Mouse (Mus musculus) MEL (cell line): ENCODE results near the gene Kcnmb4. TPM values are rescaled to one million over a fixed set of nuclear protein-coding genes. Genes with fewer than 3 reads are reported as not detected.

Source experiments
- DNase-seq: peaks from one replicate; pipeline ENCODE4 v3.0.0; 2011; ENCODE audit warnings: low read depth, low spot score
- H3K27ac ChIP-seq: 2 replicates; pipeline ENCODE4 v1.5.1; 2012; ENCODE audit warnings: low read depth, mild to moderate bottlenecking, control low read depth, low read length, moderate library complexity; ENCODE audit not compliant: control insufficient read depth
- H3K27me3 ChIP-seq, 2 experiments: fragments of 150-350 bp in 1 of 2; sonication (generic) in 1 of 2; 2 replicates each; pipeline ENCODE4 v1.6.1; 2012; ENCODE audit warnings: low read length in 2 of 2, mild to moderate bottlenecking in 2 of 2, improper control_type of control experiment in 1 of 2, moderate library complexity in 1 of 2; ENCODE audit not compliant: insufficient read depth in 2 of 2, control insufficient read depth in 1 of 2
- H3K36me3 ChIP-seq, 2 experiments: 2 replicates each; pipeline ENCODE4 v1.6.1; 2012 to 2014; ENCODE audit warnings: low read length in 2 of 2, improper control_type of control experiment in 1 of 2, inconsistent platforms in 1 of 2, mild to moderate bottlenecking in 1 of 2; ENCODE audit not compliant: insufficient read depth in 2 of 2, control insufficient read depth in 1 of 2
- H3K4me1 ChIP-seq, 2 experiments: fragments of 150-350 bp in 1 of 2; sonication (generic) in 1 of 2; 2 replicates each; pipeline ENCODE4 v1.6.1; 2012; ENCODE audit warnings: low read length in 2 of 2, improper control_type of control experiment in 1 of 2, mild to moderate bottlenecking in 1 of 2; ENCODE audit not compliant: insufficient read depth in 2 of 2, control insufficient read depth in 1 of 2
- H3K4me3 ChIP-seq, 2 experiments: fragments of 150-350 bp in 1 of 2; sonication (generic) in 1 of 2; 2 replicates each; pipeline ENCODE4 v1.5.1; 2012; ENCODE audit warnings: low read depth in 2 of 2, low read length in 2 of 2, mild to moderate bottlenecking in 2 of 2, moderate library complexity in 2 of 2, control low read depth in 1 of 2, improper control_type of control experiment in 1 of 2; ENCODE audit not compliant: control insufficient read depth in 1 of 2, insufficient read depth in 1 of 2
- H3K79me2 ChIP-seq: 2 replicates; pipeline ENCODE4 v1.6.1; 2012; ENCODE audit warnings: mild to moderate bottlenecking, low read length, moderate library complexity; ENCODE audit not compliant: control insufficient read depth, poor library complexity, insufficient read depth
- H3K9ac ChIP-seq: 2 replicates; pipeline ENCODE4 v1.6.1; 2012; ENCODE audit warnings: low read depth, mild to moderate bottlenecking, control low read depth, low read length, moderate library complexity; ENCODE audit not compliant: control insufficient read depth, poor library complexity, severe bottlenecking
- H3K9me3 ChIP-seq: fragments of 150-350 bp; sonication (generic); replicated peaks from 2 replicates; pipeline ENCODE4 v1.6.1; 2012; ENCODE audit warnings: mild to moderate bottlenecking, low read length, improper control_type of control experiment, moderate library complexity; ENCODE audit not compliant: insufficient read depth
- BHLHE40 ChIP-seq: IDR thresholded peaks from 2 replicates; pipeline ENCODE4 v1.6.1; 2012; ENCODE audit warnings: low read depth, mild to moderate bottlenecking, inconsistent platforms, low read length, improper control_type of control experiment, borderline replicate concordance
- CHD1 ChIP-seq: IDR thresholded peaks from 2 replicates; pipeline ENCODE4 v1.6.1; 2012; ENCODE audit warnings: low read depth, mild to moderate bottlenecking, inconsistent platforms, low read length, improper control_type of control experiment
- CTCF ChIP-seq, 3 experiments: IDR thresholded peaks in 2 of 3; conservative IDR thresholded peaks in 1 of 3; 2 replicates each; pipeline ENCODE4 v1.5.1; 2011 to 2012; ENCODE audit warnings: low read length in 3 of 3, low read depth in 2 of 3, mild to moderate bottlenecking in 2 of 3, improper control_type of control experiment in 1 of 3, inconsistent platforms in 1 of 3, mixed read lengths in 1 of 3, moderate library complexity in 1 of 3; ENCODE audit not compliant: control insufficient read depth in 1 of 3, insufficient read depth in 1 of 3, poor library complexity in 1 of 3, severe bottlenecking in 1 of 3
- E2F4 ChIP-seq: IDR thresholded peaks from 2 replicates; pipeline ENCODE4 v1.6.1; 2011; ENCODE audit warnings: low read depth, low read length, improper control_type of control experiment, borderline replicate concordance
- ELF1 ChIP-seq: IDR thresholded peaks from 2 replicates; pipeline ENCODE4 v1.6.1; 2014; ENCODE audit warnings: low read depth, mild to moderate bottlenecking, inconsistent platforms, low read length, improper control_type of control experiment, moderate library complexity
- EP300 ChIP-seq, 2 experiments: IDR thresholded peaks; 2 replicates each; pipeline ENCODE4 v1.6.1; 2011; ENCODE audit warnings: improper control_type of control experiment in 2 of 2, low read length in 2 of 2, low read depth in 1 of 2, mild to moderate bottlenecking in 1 of 2
- ETS1 ChIP-seq: IDR thresholded peaks from 2 replicates; pipeline ENCODE4 v1.6.1; 2012; ENCODE audit warnings: low read depth, mild to moderate bottlenecking, inconsistent platforms, low read length, improper control_type of control experiment, moderate library complexity
- GABPA ChIP-seq: IDR thresholded peaks from 2 replicates; pipeline ENCODE4 v1.6.1; 2012; ENCODE audit warnings: low read depth, mild to moderate bottlenecking, inconsistent platforms, low read length, improper control_type of control experiment, moderate library complexity
- HCFC1 ChIP-seq: IDR thresholded peaks from 2 replicates; pipeline ENCODE4 v1.6.1; 2012; ENCODE audit warnings: low read depth, mild to moderate bottlenecking, inconsistent platforms, low read length, improper control_type of control experiment, moderate library complexity
- JUND ChIP-seq: IDR thresholded peaks from 2 replicates; pipeline ENCODE4 v1.6.1; 2011; ENCODE audit warnings: low read depth, mild to moderate bottlenecking, improper control_type of control experiment, low read length
- MAFK ChIP-seq: IDR thresholded peaks from 2 replicates; pipeline ENCODE4 v1.6.1; 2011; ENCODE audit warnings: low read depth, mild to moderate bottlenecking, low read length, improper control_type of control experiment, borderline replicate concordance
- MAX ChIP-seq: IDR thresholded peaks from 2 replicates; pipeline ENCODE4 v1.6.1; 2011; ENCODE audit warnings: low read length, improper control_type of control experiment
- MEF2A ChIP-seq: IDR thresholded peaks from 2 replicates; pipeline ENCODE4 v1.6.1; 2014; ENCODE audit warnings: low read depth, mild to moderate bottlenecking, inconsistent platforms, low read length, improper control_type of control experiment; ENCODE audit not compliant: poor library complexity, insufficient replicate concordance, severe bottlenecking; ENCODE audit errors: extremely low read depth
- MYC ChIP-seq: IDR thresholded peaks from 2 replicates; pipeline ENCODE4 v1.6.1; 2011; ENCODE audit warnings: low read depth, mild to moderate bottlenecking, low read length, improper control_type of control experiment, moderate library complexity
- NELFE ChIP-seq: IDR thresholded peaks from 2 replicates; pipeline ENCODE4 v1.6.1; 2011; ENCODE audit warnings: low read depth, low read length, improper control_type of control experiment
- POLR2A ChIP-seq, 2 experiments: IDR thresholded peaks; 2 replicates each; pipeline ENCODE4 v1.6.1; 2011 to 2012; ENCODE audit warnings: low read length in 2 of 2, mild to moderate bottlenecking in 2 of 2, control low read depth in 1 of 2, improper control_type of control experiment in 1 of 2, low read depth in 1 of 2, moderate library complexity in 1 of 2; ENCODE audit not compliant: control insufficient read depth in 1 of 2, insufficient read depth in 1 of 2, poor library complexity in 1 of 2
- RCOR1 ChIP-seq: IDR thresholded peaks from 2 replicates; pipeline ENCODE4 v1.6.1; 2012; ENCODE audit warnings: low read depth, mild to moderate bottlenecking, inconsistent platforms, low read length, improper control_type of control experiment
- SIN3A ChIP-seq: IDR thresholded peaks from 2 replicates; pipeline ENCODE4 v1.6.1; 2012; ENCODE audit warnings: low read length, improper control_type of control experiment, inconsistent platforms
- SMC3 ChIP-seq: IDR thresholded peaks from 2 replicates; pipeline ENCODE4 v1.6.1; 2011; ENCODE audit warnings: low read depth, low read length, improper control_type of control experiment
- TAL1 ChIP-seq: IDR thresholded peaks from 2 replicates; pipeline ENCODE4 v1.6.1; 2012; ENCODE audit warnings: mild to moderate bottlenecking, inconsistent platforms, low read length, moderate library complexity, mixed read lengths
- TCF12 ChIP-seq: IDR thresholded peaks from 2 replicates; pipeline ENCODE4 v1.6.1; 2014; ENCODE audit warnings: low read depth, mild to moderate bottlenecking, inconsistent platforms, low read length, improper control_type of control experiment, moderate library complexity
- UBTF ChIP-seq: IDR thresholded peaks from 2 replicates; pipeline ENCODE4 v1.6.1; 2012; ENCODE audit warnings: low read depth, mild to moderate bottlenecking, inconsistent platforms, low read length, improper control_type of control experiment, moderate library complexity, borderline replicate concordance; ENCODE audit not compliant: insufficient read depth
- USF2 ChIP-seq, 2 experiments: IDR thresholded peaks; 2 replicates each; pipeline ENCODE4 v1.6.1; 2011 to 2012; ENCODE audit warnings: improper control_type of control experiment in 2 of 2, low read length in 2 of 2, borderline replicate concordance in 1 of 2, inconsistent platforms in 1 of 2, low read depth in 1 of 2, mild to moderate bottlenecking in 1 of 2; ENCODE audit not compliant: insufficient read depth in 1 of 2
- ZKSCAN1 ChIP-seq: IDR thresholded peaks from 2 replicates; pipeline ENCODE4 v1.6.1; 2012; ENCODE audit warnings: low read depth, mild to moderate bottlenecking, inconsistent platforms, low read length, improper control_type of control experiment, moderate library complexity
- ZNF384 ChIP-seq: IDR thresholded peaks from 2 replicates; pipeline ENCODE4 v1.6.1; 2012; ENCODE audit warnings: low read depth, mild to moderate bottlenecking, inconsistent platforms, low read length, improper control_type of control experiment
- polyA plus RNA-seq, 2 experiments: library from polyadenylated mRNA; stranded (reverse) in 1 of 2; unstranded in 1 of 2; fragments of >175 nt in 1 of 2; fragments of >200 nt in 1 of 2; gene quantifications; 2 replicates each; pipeline versions ENCODE4 v1.2.1 to v1.2.4; 2012; ENCODE audit warnings: low replicate concordance in 2 of 2, low read depth in 1 of 2; ENCODE audit not compliant: insufficient read length in 2 of 2, insufficient read depth in 1 of 2, missing spikeins in 1 of 2
- total RNA-seq: library from RNA; depleted of rRNA; stranded (reverse); fragments of 300-350 nt; gene quantifications from 2 replicates; pipeline ENCODE4 v1.2.3, GENCODE M21; 2012

Gene Kcnmb4
- total and polyA plus RNA-seq, 3 experiments, result not detected

DNA sequence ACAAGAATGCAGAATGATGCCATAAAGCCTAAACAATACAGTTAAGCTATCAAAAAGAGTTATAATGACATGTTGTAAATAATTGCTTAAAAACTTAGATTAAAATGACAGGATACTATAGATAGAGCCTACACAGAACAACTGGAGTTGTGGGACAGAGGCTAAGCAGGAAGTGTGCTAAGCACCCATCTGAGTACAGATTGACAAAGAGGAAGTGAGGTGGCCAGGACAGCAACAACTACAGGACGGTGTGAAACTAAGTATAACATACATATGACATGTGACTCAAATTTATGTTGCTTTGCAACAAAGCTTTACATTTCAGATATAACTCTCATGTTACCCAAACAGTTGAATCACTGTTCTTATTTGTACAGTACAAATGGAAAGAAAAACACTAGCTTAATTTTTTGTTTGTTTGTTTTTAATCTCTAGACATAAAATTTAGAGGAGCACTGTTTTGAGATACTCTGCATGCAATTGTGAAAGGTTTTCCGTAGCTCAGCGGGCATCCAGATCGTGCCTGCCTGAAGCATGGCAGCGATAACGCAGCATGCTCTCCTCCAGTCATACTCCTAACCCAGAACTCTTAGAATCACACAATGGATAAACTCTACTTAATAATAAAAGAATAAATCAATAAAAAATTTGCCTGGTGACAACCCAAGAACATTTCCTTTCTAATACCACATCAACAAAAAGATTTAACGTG, 31.8 kb upstream of the Kcnmb4 start:
- H3K27me3 ChIP-seq, result no peaks in the 10 kb centered on the region
- TF ChIP-seq SMC3 (no peak), NELFE (no peak), RCOR1 (no peak), GABPA (no peak), CTCF (IDR thresholded peaks at IDR 0.05 in 2 of 3, conservative IDR thresholded peaks at IDR 0.05 in 1 of 3; ENCODE audit: control insufficient read depth in 1 of 3, insufficient read depth in 1 of 3, low read depth in 2 of 3, low read length in 3 of 3, poor library complexity in 1 of 3, severe bottlenecking in 1 of 3) (no peak), ETS1 (peak; percentile 24; the same call in 1 of the 2 replicates), MEF2A (no peak), EP300 (IDR thresholded peaks at IDR 0.05; ENCODE audit: low read depth in 1 of 2, low read length in 2 of 2) (peak in 1 of 2 experiments; percentile 46; a peak in 1 of 4 replicates), TCF12 (no peak), BHLHE40 (no peak), TAL1 (no peak), JUND (no peak), ZNF384 (no peak), ELF1 (peak; percentile 65), ZKSCAN1 (no peak), CHD1 (no peak), MAFK (no peak), MAX (no peak), UBTF (no peak), MYC (0 out of 2 replicates have a peak, but pooled peaks have one; percentile 46), SIN3A (no peak; the same call in 1 of the 2 replicates), E2F4 (no peak), POLR2A (IDR thresholded peaks at IDR 0.05; ENCODE audit: control insufficient read depth in 1 of 2, insufficient read depth in 1 of 2, low read depth in 1 of 2, low read length in 2 of 2, poor library complexity in 1 of 2) (no peak), HCFC1 (no peak), USF2 (IDR thresholded peaks at IDR 0.05; ENCODE audit: borderline replicate concordance in 1 of 2, insufficient read depth in 1 of 2, low read depth in 1 of 2, low read length in 2 of 2) (no peak)
- H3K27ac ChIP-seq, result no peak overlapping the region; the same call in 1 of the 2 replicates
- no peak overlapping the region for H3K9ac ChIP-seq
- H3K9me3 ChIP-seq, result no peaks in the 10 kb centered on the region
- peaks cover 8 to 12% of the 10 kb centered on the region in 2 experiments for H3K36me3 ChIP-seq
- peaks cover 3% of the 10 kb centered on the region; the same call in 1 of the 2 replicates for H3K79me2 ChIP-seq
- H3K4me3 ChIP-seq, result no peak overlapping the region
- DNase-seq, result peak; percentile 79
- H3K4me1 ChIP-seq, result peaks cover 2% of the 10 kb centered on the region in 2 experiments; a peak in 3 of 4 replicates
